Mouse (Mus musculus) layer of hippocampus, adult 8-10 months (tissue): ENCODE measurements at regions not wholly inside any gene's neighbourhood (a gene's known extent, or its start where the extent isn't known, plus 50 kb on each side); places are given as distances from the start of the nearest gene placed in this dataset.
A peak's percentile ranks its signal among the peaks of the same experiment; 100 is the strongest.

ENCODE experiments used
- DNase-seq, 2 experiments: peaks; one replicate each; pipeline ENCODE4 v3.0.0; 2022; ENCODE audit warnings: low spot score in 2 of 2

GRCm38 (mm10) chr2:19049877-19050731 lies 52.0 kb downstream of the 4930426L09Rik start:
- DNase-seq, result no peak

GRCm38 (mm10) chr2:19055500-19055899 lies 57.4 kb downstream of the 4930426L09Rik start:
- no peak for DNase-seq

GRCm38 (mm10) chr2:19057859-19058258 lies 59.7 kb downstream of the 4930426L09Rik start:
- DNase-seq, result no peak

GRCm38 (mm10) chr2:19058765-19059164 lies 60.6 kb downstream of the 4930426L09Rik start:
- DNase-seq, result no peak

DNA sequence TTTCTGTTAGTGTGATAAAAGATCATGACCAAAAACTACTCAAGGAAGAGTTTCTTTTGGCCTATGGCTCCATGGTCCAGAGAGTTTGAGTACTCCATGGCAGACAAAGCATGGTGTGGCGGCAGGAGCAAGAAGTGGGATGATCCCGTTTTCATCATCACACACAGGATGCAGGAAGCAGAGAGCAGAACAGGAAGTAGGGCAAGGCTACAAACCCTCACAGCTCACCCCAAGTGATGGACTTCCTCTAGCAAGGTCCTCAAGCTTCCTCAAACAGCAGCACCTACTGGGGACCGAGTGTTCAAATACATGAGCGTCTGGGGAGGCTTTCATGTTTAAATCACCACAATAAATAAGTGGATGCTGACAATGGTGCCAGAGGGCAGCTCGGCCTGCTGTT lies 61.1 kb downstream of the 4930426L09Rik start:
- no peak for DNase-seq

- DNase-seq, result no peak
Measured at GRCm38 (mm10) chr2:19060218-19060915, 62.2 kb downstream of the 4930426L09Rik start.

- DNase-seq, result peak in 1 of 2 experiments; percentile 30
Measured at GRCm38 (mm10) chr2:19064560-19065362, 66.6 kb downstream of the 4930426L09Rik start.

DNA sequence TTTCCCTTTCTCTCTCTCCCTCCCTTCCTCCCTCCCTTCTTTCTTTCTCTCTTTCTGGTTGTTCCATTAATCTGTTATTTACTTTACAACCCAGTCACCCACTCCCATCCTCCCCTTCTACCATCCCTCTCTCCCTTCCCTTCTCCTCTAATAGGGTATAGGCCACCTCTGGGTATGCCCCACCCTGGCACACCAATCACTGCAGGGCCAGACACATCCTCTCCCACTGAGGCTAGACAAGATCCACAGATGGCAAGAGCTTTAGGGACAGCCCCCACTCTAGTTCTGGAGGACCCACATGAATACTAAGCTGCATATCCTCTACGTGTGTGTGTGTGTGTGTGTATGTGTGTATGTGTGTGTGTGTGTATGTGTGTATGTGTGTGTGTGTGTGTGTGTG lies 67.4 kb downstream of the 4930426L09Rik start:
- no peak for DNase-seq

GRCm38 (mm10) chr2:19068161-19068560 lies 70.0 kb downstream of the 4930426L09Rik start:
- DNase-seq, result no peak

DNA sequence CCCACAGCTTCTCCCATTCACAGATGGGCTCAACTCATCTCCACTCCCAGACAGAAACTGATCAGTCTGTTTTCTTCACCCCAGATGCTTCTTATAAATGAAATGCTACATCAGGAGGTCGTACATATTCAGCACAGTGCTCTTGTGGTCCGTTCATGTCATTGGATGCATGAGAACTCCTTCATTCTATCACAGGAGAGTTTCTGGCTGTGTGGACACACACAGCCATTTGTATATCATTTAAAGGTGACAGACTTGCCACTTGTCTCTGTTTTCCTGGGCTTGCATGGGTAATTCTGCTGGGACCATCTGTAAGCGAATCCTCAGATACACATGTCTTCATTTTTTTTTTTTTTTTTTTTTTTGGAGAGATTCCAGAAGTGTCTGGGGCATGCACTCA lies 85.7 kb downstream of the 4930426L09Rik start:
- no peak for DNase-seq

DNA sequence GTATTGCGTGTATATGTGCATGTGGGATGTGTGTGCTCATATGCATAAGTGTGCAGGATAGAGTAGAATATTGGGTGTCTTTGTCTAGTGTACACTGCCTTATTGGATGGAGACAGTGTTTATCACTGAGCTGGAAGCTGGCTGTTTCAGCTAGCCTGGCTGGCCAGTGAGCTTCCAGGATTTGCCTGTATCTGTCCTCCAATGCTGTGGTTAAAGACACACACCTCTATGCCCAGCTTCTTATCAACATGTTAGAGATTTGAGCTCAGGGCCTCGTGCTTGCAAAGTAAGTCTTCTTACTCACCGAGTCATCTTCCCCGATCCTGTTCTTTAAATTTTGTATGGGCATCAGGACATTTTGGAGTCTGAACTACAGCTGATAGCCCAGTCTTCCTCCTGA lies 87.0 kb downstream of the 4930426L09Rik start:
- DNase-seq, result no peak

DNA sequence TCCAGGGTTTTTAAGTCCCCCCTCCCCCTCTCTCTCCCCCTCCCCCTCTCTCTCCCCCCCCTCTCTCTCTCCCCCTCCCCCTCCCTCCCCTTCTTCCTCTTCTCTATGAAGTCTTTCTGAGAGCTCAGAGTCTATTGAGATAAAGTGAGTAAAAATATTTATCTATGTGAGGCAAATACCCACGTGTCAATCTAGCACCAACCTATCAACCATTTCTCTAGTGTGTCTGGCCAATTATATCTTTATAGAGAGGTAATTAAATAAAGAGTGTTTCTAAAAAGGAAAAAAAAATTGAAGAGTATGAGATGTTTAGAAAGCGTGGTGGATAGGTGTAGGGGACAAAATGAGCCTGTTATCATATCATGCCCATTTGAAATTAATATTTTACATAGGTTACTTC lies 88.0 kb downstream of the 4930426L09Rik start:
- DNase-seq, result no peak

DNA sequence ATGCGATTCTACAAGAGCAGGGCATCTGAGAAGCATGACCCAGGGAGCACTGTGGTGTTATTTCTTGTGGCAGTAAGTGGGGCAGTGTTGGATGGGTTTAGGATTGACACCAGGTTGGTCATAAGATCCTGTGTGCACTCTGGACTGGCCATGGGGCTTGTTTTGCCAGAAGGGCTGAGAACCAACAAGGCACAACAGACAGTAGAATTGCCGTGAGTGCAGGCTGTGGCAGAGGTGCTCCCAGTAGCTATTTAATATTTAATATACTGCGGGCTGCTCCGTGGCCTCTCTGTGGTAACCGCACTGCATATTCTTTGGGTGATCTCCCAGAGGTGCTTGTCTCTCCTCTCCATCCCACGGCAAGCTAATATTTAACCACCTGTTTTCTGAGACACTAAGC lies 88.5 kb downstream of the 4930426L09Rik start:
- no peak for DNase-seq

- no peak for DNase-seq
Measured at GRCm38 (mm10) chr2:19099384-19099783, 99.7 kb upstream of the Armc3 start.

DNA sequence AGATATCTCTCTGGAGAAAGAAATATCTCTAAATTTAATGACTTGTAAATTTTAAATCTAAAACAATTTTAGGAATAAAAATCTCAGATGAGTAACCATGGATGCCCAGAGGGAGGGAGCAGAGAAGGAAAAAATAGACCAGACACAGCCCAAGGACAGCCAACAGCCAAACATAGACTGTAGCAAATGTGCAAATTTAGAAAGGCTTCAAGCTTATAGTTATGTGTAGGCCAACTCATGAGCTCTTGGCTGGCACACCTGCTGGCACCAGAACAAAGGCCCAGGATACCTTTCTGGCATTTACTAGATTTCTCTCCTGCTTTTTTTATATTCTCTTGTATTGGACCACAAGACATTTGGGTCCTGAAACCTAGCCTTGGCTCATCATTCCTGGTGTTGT lies 90.3 kb upstream of the Armc3 start:
- DNase-seq, result no peak

GRCm38 (mm10) chr2:19119871-19120270 lies 79.2 kb upstream of the Armc3 start:
- no peak for DNase-seq

GRCm38 (mm10) chr2:19132864-19133263 lies 66.2 kb upstream of the Armc3 start:
- DNase-seq, result no peak

- no peak for DNase-seq
Measured at GRCm38 (mm10) chr2:19142586-19142985, 56.5 kb upstream of the Armc3 start.

DNA sequence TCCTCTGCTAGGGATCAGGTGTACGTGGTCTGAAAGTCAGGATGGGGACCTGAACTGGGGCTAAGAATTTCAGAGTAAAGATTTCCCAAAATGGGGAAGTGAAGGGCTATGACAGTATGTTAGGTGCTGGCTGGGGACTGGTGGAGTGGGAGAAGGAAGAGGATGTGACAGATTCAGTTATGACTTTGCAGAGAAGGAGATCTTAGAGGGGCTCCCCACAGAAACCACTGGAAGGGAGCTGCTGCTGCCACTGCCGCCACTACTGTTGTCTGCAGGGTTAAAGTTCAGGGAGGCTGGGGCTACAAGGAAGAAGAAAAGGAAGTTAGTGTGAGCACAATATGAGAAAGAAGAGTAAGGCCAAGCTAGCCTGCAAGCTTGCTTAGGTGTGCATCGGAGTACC lies 53.7 kb upstream of the Armc3 start:
- DNase-seq, result no peak

DNA sequence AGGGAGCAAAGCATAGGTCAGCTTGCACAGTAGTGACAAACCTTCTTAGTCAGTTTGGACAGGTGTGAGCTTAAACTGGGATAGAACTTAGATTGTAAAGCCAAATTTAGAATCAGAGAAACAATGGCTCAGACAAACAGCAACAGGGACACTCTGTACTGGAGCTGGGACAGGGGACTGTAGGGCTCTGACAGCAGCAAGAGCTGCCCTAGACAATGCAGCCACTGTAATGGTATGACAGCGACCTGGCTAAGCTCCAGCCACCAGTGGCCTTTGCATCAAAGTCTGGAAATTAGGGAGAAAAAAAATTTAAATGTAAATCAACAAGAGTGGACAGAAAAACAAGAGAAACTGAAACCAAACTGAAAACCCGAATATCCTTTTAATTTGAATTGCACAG lies 53.2 kb upstream of the Armc3 start:
- DNase-seq, result peak; percentile 53 to 58

DNA sequence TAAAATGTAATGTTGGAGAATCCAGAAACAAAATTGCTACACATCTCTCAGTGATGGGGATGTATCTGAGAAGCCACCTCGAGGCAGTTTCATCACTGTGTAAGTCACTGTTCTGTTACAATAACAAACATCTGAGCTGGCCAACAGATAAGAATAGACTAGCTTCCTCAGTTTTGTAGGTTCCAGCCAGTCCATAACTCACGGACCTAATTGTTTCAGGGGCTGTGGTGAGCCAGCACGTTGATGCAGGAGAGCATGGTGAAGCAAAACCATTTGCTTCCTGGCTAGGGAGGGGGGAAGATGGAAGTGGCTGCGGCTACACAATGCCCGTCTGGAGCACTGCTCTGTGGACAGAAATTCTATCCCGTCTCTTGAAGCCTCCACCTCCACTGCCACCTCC lies 52.8 kb upstream of the Armc3 start:
- DNase-seq, result no peak

DNA sequence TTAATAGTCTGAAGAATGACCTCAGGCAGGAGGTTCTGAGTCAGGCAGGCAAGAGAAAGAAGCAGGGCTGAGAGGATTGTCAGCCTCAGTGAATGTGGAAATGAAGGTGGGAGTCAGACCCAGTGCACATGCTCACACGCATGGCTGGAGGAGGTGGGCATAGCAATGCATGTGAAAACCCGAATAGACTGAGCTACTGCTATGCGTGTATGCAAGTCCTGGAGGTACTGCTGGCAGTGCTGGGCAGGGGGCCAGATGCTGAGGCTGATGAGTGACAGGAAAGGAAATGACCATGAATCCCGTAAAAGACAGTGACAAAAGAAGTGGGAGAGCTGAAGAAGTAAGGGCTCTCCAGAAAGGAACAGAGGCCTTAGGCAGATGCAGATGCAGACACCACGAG lies 50.3 kb upstream of the Armc3 start:
- DNase-seq, result no peak
